Mouse (Mus musculus) layer of hippocampus, postnatal 25 days (tissue): ENCODE results near the gene Taf11. TPM values are rescaled to one million over a fixed set of nuclear protein-coding genes. Genes with fewer than 3 reads are reported as not detected.
A peak's percentile ranks its signal among the peaks of the same experiment; 100 is the strongest.

Experiments
- DNase-seq, 2 experiments: peaks; one replicate each; pipeline ENCODE4 v3.0.0; 2022; ENCODE audit warnings: mixed read lengths in 2 of 2, low spot score in 1 of 2; ENCODE audit errors: extremely low spot score in 1 of 2
- total RNA-seq, 2 experiments: library from RNA; stranded (reverse); gene quantifications; 2 replicates each; pipeline ENCODE4 v1.2.3; 2021

Gene Taf11
- total RNA-seq: 10 to 100 TPM; 34.8 to 39.3 TPM

DNA sequence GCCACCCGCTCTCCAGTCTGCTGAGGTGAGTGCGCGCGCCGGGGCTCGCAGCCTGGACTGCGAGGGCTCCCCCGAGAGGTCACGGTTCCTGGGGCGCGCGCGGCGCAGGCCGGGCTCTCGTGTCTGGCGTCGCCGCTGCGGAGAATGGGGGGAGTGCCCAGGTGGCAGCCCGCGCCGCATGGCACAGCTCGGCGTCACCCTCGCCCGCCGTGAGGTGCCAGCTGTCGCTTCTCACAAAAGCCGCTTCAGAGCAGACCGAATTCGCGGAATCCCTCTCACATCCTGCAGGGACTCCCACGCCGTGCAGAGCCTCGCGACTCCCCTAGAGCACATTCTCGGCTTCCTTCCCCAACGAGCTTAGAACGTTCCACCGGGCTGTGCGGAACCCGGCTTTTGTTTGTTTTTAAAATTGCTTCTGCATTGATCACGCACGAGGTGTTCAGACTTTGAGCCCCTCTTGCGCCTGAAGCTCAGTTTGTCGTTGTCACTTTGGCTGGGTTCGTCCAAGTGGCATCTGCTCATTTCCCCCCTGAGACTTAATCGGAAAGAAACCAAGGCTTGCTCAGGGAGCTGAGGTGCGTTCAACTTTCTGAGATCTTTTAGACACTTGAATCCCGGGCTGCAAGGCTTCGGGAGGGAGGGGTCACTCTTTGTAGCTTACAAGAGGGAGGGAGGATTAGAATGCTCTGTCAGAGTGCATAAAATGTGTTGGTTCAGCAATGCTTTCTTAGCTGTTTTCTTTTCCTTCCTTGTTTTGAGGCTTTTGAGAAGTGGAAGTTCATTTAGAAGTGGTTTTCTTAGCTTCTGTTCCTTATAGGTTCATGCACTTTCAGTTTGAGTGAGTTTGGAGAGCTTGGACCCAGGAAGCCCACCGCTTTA, at the start of gene Taf11:
TSS of gene Taf11 (minus strand) at position 223 of the 879 bp plus-strand sequence.
- peak; percentile 60 to 68 for DNase-seq

GRCm38 (mm10) chr17:27957649-27958048, 48.0 kb upstream of the Taf11 start:
- DNase-seq: no peak

- no peak for DNase-seq
Observed at GRCm38 (mm10) chr17:27954629-27955402, 45.2 kb upstream of the Taf11 start.

DNA sequence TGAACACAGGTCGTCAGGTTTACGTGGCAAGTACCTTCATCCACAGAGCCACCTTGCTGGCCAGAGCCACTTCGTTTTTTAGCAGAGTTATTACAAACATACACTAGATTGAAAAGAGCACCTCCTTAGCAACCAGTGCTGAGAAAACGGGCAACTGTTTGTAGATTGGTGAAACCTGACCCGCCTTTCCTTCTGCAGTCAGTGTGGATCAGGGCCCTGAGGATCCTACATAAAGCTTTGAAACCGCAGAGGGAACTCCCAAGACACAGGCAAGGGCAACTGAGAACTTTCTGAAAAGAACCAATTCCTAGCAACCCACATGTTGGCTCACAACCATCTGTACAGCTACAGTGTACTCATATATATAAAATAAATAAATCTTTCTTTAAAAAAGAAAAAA, 43.5 kb upstream of the Taf11 start:
- DNase-seq: no peak

DNA sequence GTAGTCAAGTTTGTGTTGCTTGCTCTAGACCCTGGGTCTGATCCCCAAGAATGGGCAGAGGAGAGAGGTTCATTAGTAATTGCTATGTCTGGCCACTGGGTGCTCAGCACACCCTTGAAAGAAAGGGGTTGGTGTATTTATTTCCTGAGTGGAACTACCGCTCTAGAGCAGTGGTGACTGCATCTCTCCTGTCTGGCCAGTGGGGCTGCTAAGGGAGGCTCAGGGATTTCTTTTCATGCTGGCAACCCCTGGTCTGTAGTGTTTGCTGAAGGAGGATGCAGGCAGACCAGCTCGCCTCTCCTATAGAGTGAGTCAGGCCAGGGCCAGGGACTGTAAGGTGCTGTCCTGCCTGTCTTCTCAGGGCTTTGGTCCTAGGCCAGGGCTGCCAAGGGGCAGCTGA, 37.5 kb upstream of the Taf11 start:
- no peak for DNase-seq

- DNase-seq: no peak
Observed at GRCm38 (mm10) chr17:27946371-27946770, 36.7 kb upstream of the Taf11 start.

DNA sequence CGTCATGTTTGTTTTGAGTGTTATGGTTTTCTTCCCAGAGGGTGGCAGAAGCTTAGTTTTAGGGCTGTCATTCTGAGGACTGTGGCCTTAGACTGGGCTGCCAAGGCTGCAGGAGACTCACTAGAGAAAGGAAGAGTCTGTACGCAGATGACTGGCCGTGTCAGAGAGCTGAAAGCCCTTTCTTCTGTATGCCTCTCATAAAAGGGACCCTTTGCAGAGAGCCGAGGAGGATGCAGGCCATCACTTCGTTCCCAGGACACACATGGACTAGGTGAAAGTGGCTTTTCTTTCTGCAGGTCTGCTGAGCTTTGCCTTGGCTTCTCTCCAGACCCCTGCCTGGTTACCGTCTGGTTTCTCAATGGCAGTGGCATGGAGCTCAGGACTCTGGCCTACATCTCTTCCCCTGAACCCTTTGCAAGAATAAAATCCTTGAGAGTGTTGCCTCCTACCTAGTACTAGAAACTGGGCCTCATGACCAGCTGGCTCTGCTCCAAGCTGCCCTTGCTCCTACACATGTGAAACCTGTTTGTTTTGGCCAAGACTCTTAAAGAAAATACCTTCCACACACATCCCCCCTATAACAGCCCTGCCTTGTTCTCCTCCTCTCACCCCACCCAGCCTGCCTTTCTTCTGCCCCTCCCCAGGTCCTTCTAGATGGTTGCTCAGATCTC, 36.0 kb upstream of the Taf11 start:
- DNase-seq: no peak

- no peak for DNase-seq
Observed at GRCm38 (mm10) chr17:27942131-27942530, 32.5 kb upstream of the Taf11 start.

DNA sequence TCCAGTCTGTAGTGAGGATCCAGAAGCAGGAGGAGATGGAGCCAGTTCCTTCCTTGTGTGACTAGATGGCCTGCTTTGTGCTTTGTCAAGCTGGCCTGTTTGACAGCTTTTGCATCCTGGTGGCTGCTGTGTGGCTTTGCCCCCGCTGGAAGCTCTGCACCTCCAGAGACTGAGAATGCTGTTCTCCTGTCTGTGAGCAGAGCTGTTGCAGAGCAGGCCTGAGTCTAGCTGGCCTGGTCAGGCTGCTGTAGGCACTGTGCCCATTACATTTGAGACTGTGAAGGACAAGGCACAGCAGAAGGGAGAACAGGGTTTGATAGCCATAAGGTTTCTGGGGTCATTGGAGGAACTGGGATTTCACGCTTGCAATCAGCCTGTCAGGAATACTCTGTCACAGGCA, 32.1 kb upstream of the Taf11 start:
- no peak for DNase-seq

GRCm38 (mm10) chr17:27941178-27941577, 31.5 kb upstream of the Taf11 start:
- no peak for DNase-seq

GRCm38 (mm10) chr17:27940352-27940751, 30.7 kb upstream of the Taf11 start:
- no peak for DNase-seq

- no peak for DNase-seq
Observed at GRCm38 (mm10) chr17:27939028-27939427, 29.4 kb upstream of the Taf11 start.

- no peak for DNase-seq
Observed at GRCm38 (mm10) chr17:27938121-27938754, 28.6 kb upstream of the Taf11 start.

DNA sequence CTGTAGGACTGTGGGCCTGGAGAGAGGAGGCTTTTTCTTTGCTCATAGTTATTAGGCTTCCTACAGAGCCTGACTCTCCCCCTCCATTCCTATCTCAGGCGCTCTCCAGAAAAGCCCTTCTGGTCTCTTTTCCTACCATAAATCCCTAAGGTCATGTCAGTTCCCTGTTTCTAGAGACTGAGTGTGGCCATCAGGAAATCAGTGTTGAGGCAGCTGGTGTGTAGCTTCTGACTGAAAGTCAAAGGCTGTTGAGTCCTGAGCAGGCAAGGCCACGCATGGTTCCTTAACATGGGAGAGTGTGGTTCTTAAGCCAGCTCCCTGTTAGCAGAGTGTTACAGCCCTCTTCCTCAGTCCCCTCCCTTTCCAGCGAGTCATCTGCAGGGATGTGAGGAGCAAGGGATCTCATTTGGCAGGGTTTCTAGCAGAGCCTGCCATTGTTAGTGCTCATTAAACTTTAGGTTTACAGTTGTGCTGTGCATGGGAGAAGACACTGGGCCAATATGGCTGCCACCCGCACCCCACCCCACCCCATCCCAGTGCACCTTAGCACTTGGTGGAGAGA, 27.5 kb upstream of the Taf11 start:
- DNase-seq: no peak

DNA sequence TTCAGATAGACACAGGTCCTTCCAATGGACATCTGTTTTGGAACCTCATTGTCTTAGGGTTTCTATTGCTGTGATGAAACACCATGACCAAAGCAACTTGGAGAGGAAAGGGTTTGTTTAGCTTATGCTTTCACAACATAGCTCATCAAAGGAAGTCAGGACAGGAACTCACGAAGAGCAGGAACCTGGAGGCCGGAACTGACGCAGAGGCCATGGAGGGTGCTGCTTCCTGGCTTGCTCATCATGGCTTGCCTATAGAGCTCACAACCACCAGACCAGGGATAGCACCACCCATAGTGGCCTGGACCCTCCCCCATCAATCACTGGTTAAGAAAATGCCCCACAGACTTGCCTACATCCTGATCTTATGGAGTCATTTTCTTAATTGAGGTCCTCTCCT, 25.4 kb upstream of the Taf11 start:
- no peak for DNase-seq

DNA sequence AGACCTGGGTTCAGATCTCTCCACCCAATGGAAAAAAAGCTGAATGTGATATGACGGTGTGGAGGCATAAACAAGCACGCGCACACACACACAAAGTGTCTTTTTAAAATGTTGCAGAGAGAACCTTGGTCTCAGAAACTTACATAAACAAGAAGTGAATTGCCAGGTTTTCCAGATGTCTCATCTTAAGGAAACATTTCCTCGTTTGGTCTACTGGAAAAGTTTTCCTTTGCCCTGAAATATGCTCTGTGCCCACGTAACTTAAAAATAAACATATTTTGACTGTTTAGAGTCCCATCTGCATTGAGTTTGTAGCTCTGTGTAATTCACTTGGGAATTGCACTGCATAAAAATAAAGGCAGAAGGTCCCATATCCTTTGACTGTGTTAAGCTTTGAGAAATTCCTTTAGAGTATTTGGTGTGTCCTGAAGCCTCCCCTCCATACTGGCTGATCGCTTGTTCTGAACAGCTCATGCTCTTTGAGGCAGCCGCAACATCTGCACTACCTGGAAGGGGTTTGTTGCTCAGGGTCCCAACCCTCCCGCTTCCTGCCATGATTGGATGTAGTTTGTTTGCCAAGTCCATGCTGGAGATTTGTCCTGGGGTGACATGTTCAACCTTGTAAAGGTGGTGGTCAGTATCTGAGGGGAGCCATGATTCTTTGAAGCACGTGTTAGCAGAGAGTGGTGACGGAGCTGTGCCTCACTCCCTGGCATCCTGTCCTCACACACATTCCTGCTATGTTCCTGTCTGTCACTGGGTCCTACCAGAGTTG, 24.7 kb upstream of the Taf11 start:
- DNase-seq: no peak

DNA sequence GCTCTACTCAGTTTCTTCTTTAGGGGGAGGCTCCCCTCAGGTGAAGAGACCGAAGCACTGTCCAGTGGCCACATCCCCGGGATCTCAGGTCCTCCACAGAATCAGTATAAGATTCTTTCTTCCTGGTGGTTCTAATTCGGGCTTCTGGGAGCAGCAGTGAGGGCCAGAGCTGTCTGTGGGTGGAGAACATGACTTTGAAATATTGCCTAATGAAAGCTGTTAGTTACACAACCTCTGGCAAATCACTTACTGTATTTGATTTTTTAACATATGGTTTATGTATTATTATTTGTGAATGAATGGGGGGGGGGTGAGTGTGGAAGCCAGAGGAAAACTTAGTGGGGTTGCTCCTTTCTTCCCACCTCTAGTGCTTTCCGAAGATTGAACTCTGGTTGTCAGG, 22.2 kb upstream of the Taf11 start:
- no peak for DNase-seq

DNA sequence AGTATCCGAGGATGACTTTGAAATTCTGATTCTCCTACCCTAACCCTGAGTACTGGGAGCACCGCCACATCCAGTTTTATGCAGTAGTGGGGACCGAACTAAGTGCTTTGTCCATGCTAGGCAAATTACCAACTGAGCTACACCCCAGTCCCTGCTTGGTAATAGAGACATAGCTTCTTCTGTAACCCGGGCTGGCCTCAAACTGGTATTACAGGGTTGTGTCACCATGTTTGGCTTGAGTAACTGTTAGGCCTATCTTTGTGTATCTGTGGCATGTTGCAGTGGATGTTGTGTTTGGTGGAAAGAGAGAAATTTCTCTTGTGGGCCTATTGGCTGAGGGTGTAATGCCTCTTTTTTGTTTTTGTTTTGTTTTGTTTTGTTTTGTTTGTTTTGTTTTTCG, 20.6 kb upstream of the Taf11 start:
- no peak for DNase-seq

- no peak for DNase-seq
Observed at GRCm38 (mm10) chr17:27925504-27925903, 15.9 kb upstream of the Taf11 start.

- no peak for DNase-seq
Observed at GRCm38 (mm10) chr17:27925054-27925453, 15.4 kb upstream of the Taf11 start.
